Mouse (Mus musculus): Measurements from ENCODE around the gene Lrch3.

GRCm38 (mm10) chr16:33005216-33005615, 91.3 kb downstream of the Lrch3 start:
- TF ChIP-seq CTCF (IDR thresholded peaks at IDR 0.05; ENCODE audit: borderline replicate concordance, extremely low read depth, insufficient read depth, insufficient read length) (no peak), POLR2A (IDR thresholded peaks at IDR 0.05; ENCODE audit: borderline replicate concordance, extremely low read depth, insufficient read depth, insufficient read length, poor library complexity, severe bottlenecking) (no peak)
